Mouse (Mus musculus) kidney, adult 2 months (tissue): ENCODE data around the gene Casp6.

Experiments used
- CTCF ChIP-seq: fragments of 200-500 bp; conservative IDR thresholded peaks from 2 replicates; pipeline ENCODE4 v1.5.1; 2011; ENCODE audit warnings: low read depth, mild to moderate bottlenecking, control low read depth, low read length, moderate library complexity, mixed read lengths; ENCODE audit not compliant: insufficient read depth, insufficient read length
- POLR2A ChIP-seq: fragments of 200-500 bp; IDR thresholded peaks from one replicate; pipeline ENCODE4 v1.6.1; 2011; ENCODE audit warnings: low read depth, low read length, control low read depth

DNA sequence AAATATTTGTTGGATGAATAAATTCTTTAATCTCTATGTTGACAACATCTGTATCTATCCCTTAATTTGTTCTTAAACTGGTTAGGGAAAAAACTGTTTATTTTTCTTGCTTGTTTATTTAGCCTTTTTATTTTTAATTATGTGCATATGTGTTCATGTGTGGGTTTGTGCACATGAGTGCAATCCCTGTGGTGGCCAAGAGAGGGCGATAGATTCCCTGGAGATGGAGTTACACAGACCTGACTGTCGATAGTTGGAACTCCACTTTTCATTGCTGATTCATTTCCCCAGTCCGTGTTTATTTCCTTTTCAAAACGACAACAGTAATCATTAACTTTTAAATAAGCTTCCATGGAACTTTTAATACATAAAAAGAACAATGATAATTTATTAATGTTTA lies 31.2 kb downstream of the Casp6 start:
- peak; percentile 51 for TF ChIP-seq CTCF
- no peak for TF ChIP-seq POLR2A
